Mouse (Mus musculus): ENCODE data around the gene Sycp3.

DNA sequence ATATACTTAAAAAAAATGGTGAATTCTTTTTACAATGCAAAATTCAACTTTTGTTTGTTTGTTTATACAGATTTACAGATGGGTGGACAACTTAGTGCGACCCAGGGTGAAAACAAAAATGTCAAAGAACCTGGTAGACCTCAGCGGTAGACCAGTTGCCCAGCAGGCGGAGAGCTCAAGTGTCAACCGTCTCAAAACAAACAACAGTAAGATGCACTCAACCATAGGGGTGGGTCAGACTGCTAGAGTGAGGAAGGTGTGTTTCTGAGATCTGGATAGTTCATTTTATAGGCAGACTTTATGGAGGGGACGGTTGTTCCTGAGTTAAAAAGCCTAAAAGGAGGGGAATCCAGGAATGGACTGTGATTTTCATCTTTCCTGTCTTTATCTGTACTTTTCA is 29.3 kb downstream of the Sycp3 start:
- TF ChIP-seq CTCF (IDR thresholded peaks at IDR 0.05; ENCODE audit: borderline replicate concordance, extremely low read depth, insufficient read depth, insufficient read length) (no peak), POLR2A (IDR thresholded peaks at IDR 0.05; ENCODE audit: borderline replicate concordance, extremely low read depth, insufficient read depth, insufficient read length, poor library complexity, severe bottlenecking) (no peak)
